Mouse (Mus musculus) CH12.LX (cell line): ENCODE results near the gene Zfp451. TPM values are rescaled to one million over a fixed set of nuclear protein-coding genes. Genes with fewer than 3 reads are reported as not detected.

Experiments
- DNase-seq: peaks from one replicate; pipeline ENCODE4 v3.0.0-alpha.2; 2013; ENCODE audit errors: extremely low read depth
- H3K27ac ChIP-seq: 2 replicates; pipeline ENCODE4 v1.5.1; 2012; ENCODE audit warnings: low read depth, mild to moderate bottlenecking, control low read depth, moderate library complexity; ENCODE audit not compliant: insufficient read depth
- H3K27me3 ChIP-seq: replicated peaks from 2 replicates; pipeline ENCODE3; 2012; ENCODE audit warnings: inconsistent platforms
- H3K36me3 ChIP-seq, 2 experiments: replicated peaks in 1 of 2; 2 replicates each; pipeline versions ENCODE3 to v1.6.1; 2012; ENCODE audit warnings: inconsistent platforms in 1 of 2, low read length in 1 of 2, mild to moderate bottlenecking in 1 of 2, mixed read lengths in 1 of 2, moderate library complexity in 1 of 2; ENCODE audit not compliant: control insufficient read depth in 1 of 2, insufficient read depth in 1 of 2
- H3K4me1 ChIP-seq, 2 experiments: 2 replicates each; pipeline ENCODE4 v1.6.1; 2012; ENCODE audit warnings: inconsistent platforms in 1 of 2, moderate library complexity in 1 of 2; ENCODE audit not compliant: insufficient read depth in 2 of 2, control insufficient read depth in 1 of 2
- H3K4me2 ChIP-seq: 2 replicates; pipeline ENCODE4 v1.6.1; 2012; ENCODE audit warnings: low read depth, mild to moderate bottlenecking, control low read depth; ENCODE audit not compliant: poor library complexity, insufficient read depth, severe bottlenecking
- H3K4me3 ChIP-seq, 3 experiments: fragments of 150-350 bp in 1 of 3; sonication (generic) in 1 of 3; replicated peaks in 1 of 3; 2 replicates each; pipeline versions ENCODE3 to v1.5.1; 2011 to 2012; ENCODE audit warnings: low read depth in 2 of 3, low read length in 2 of 3, mild to moderate bottlenecking in 2 of 3, moderate library complexity in 2 of 3, control low read depth in 1 of 3, improper control_type of control experiment in 1 of 3, inconsistent platforms in 1 of 3, mixed read lengths in 1 of 3; ENCODE audit not compliant: poor library complexity in 1 of 3
- H3K79me2 ChIP-seq: replicated peaks from 2 replicates; pipeline ENCODE4 v1.6.1; 2012; ENCODE audit warnings: mild to moderate bottlenecking, moderate library complexity; ENCODE audit not compliant: control insufficient read depth, poor library complexity, insufficient read depth, severe bottlenecking; ENCODE audit errors: extremely low read depth
- H3K9ac ChIP-seq: 2 replicates; pipeline ENCODE4 v1.6.1; 2012; ENCODE audit warnings: low read depth, mild to moderate bottlenecking, control low read depth, moderate library complexity; ENCODE audit not compliant: insufficient read depth
- H3K9me3 ChIP-seq: replicated peaks from 2 replicates; pipeline ENCODE3; 2012; ENCODE audit warnings: low read length, inconsistent platforms, mixed read lengths
- CHD1 ChIP-seq: IDR thresholded peaks from 2 replicates; pipeline ENCODE4 v1.6.1; 2012; ENCODE audit warnings: low read depth, low read length, improper control_type of control experiment, inconsistent platforms
- CHD2 ChIP-seq: IDR thresholded peaks from 2 replicates; pipeline ENCODE4 v1.6.1; 2011; ENCODE audit warnings: low read length, improper control_type of control experiment
- IRF4 ChIP-seq: IDR thresholded peaks from 2 replicates; pipeline ENCODE4 v1.6.1; 2014; ENCODE audit warnings: low read depth, mild to moderate bottlenecking, inconsistent platforms, low read length, improper control_type of control experiment
- KAT2A ChIP-seq: IDR thresholded peaks from 2 replicates; pipeline ENCODE4 v1.6.1; 2012; ENCODE audit warnings: low read length, improper control_type of control experiment, inconsistent platforms; ENCODE audit not compliant: insufficient replicate concordance
- MAX ChIP-seq: IDR thresholded peaks from 2 replicates; pipeline ENCODE4 v1.6.1; 2011; ENCODE audit warnings: low read length, improper control_type of control experiment
- MAZ ChIP-seq: IDR thresholded peaks from 2 replicates; pipeline ENCODE4 v1.6.1; 2012; ENCODE audit warnings: low read depth, mild to moderate bottlenecking, inconsistent platforms, low read length, improper control_type of control experiment, moderate library complexity
- MEF2A ChIP-seq: IDR thresholded peaks from 2 replicates; pipeline ENCODE4 v1.6.1; 2014; ENCODE audit warnings: low read depth, mild to moderate bottlenecking, inconsistent platforms, low read length, improper control_type of control experiment, borderline replicate concordance
- MYC ChIP-seq: IDR thresholded peaks from 2 replicates; pipeline ENCODE4 v1.6.1; 2011; ENCODE audit warnings: low read depth, mild to moderate bottlenecking, improper control_type of control experiment, low read length
- NELFE ChIP-seq: IDR thresholded peaks from 2 replicates; pipeline ENCODE4 v1.6.1; 2011; ENCODE audit warnings: low read depth, low read length, improper control_type of control experiment
- PAX5 ChIP-seq: IDR thresholded peaks from 2 replicates; pipeline ENCODE4 v1.6.1; 2012; ENCODE audit warnings: low read length, inconsistent platforms, mixed read lengths
- SIN3A ChIP-seq: IDR thresholded peaks from 2 replicates; pipeline ENCODE4 v1.6.1; 2012; ENCODE audit warnings: low read length, improper control_type of control experiment, inconsistent platforms
- SMC3 ChIP-seq: IDR thresholded peaks from 2 replicates; pipeline ENCODE4 v1.6.1; 2011; ENCODE audit warnings: low read depth, low read length, improper control_type of control experiment
- TBP ChIP-seq: conservative IDR thresholded peaks from 2 replicates; pipeline ENCODE4 v1.6.1; 2011; ENCODE audit warnings: low read depth, low read length, improper control_type of control experiment
- UBTF ChIP-seq: IDR thresholded peaks from 2 replicates; pipeline ENCODE4 v1.6.1; 2012; ENCODE audit warnings: low read depth, mild to moderate bottlenecking, inconsistent platforms, low read length, improper control_type of control experiment, moderate library complexity
- dilution Hi-C: fragments of 300-500 bp; cut with MboI; formaldehyde crosslinking; loops from 2 replicates; pipeline ENCODE4 v1.14.3; 2020; ENCODE audit warnings: low sequenced_read_pairs; ENCODE audit not compliant: extremely low pct_unique_long_range_greater_than_20kb, extremely low pct_ligation_motif_present
- in situ Hi-C: fragments of 300-500 bp; cut with MboI; formaldehyde crosslinking; loops from 3 replicates; pipeline ENCODE4 v1.14.3; 2019; ENCODE audit warnings: low sequenced_read_pairs, low pct_ligation_motif_present, low pct_unique_long_range_greater_than_20kb, mixed read lengths
- polyA plus RNA-seq: library from polyadenylated mRNA; unstranded; fragments of >175 nt; gene quantifications from 2 replicates; pipeline ENCODE4 v1.2.1, GENCODE M21; 2012; ENCODE audit warnings: low read depth; ENCODE audit not compliant: insufficient read length
- total RNA-seq, 2 experiments: library from RNA; depleted of rRNA; stranded (reverse); fragments of 300-350 nt in 1 of 2; fragments of >200 nt in 1 of 2; gene quantifications; 2 replicates each; pipeline ENCODE4 v1.2.3; 2012 to 2014

Zfp451 gene
- total and polyA plus RNA-seq, 3 experiments, result 13.9 to 23.0 (median 20.5) TPM

- peaks cover 43% of the 10 kb centered on the region for H3K79me2 ChIP-seq
- no peak overlapping the region for H3K4me3 ChIP-seq
- no peak overlapping the region for H3K4me2 ChIP-seq
- H3K9ac ChIP-seq, result no peak overlapping the region
- dilution Hi-C loops, result no loop called here
- TF ChIP-seq NELFE (no peak), SMC3 (no peak), MAX (no peak), KAT2A (no peak), PAX5 (no peak)
- TF ChIP-seq, all 38 proteins: peak for 0
- in situ Hi-C loops, result no loop called here
- Histone ChIP-seq H3K27ac (no peak overlapping the region), H3K36me3 (peaks cover 39 to 75% of the 10 kb centered on the region in 2 experiments), H3K4me1 (peaks cover 3 to 22% of the 10 kb centered on the region in 2 experiments; a peak in 3 of 4 replicates), H3K9me3 (no peaks in the 10 kb centered on the region), H3K27me3 (no peaks in the 10 kb centered on the region)
- DNase-seq, result no peak
Measured at GRCm38 (mm10) chr1:33803323-33803722, 11.1 kb downstream of the Zfp451 start.

GRCm38 (mm10) chr1:33799620-33800019, 14.8 kb downstream of the Zfp451 start:
- H3K27ac ChIP-seq, result no peak overlapping the region
- peaks cover 34% of the 10 kb centered on the region for H3K79me2 ChIP-seq
- DNase-seq, result peak; percentile 19
- H3K4me1 ChIP-seq, result peaks cover 3 to 13% of the 10 kb centered on the region in 2 experiments; a peak in 2 of 4 replicates
- dilution Hi-C loops (no loop called here), in situ Hi-C loops (no loop called here)
- H3K9me3 ChIP-seq, result no peaks in the 10 kb centered on the region
- H3K36me3 ChIP-seq, result peaks cover 34 to 67% of the 10 kb centered on the region in 2 experiments
- H3K9ac ChIP-seq, result no peak overlapping the region; the same call in 1 of the 2 replicates
- H3K4me2 ChIP-seq, result no peak overlapping the region
- H3K4me3 ChIP-seq, result no peak overlapping the region
- H3K27me3 ChIP-seq, result no peaks in the 10 kb centered on the region
- TF ChIP-seq CHD2, result 0 out of 2 replicates have a peak, but pooled peaks have one; percentile 10
- 0 out of 2 replicates have a peak, but pooled peaks have one; percentile 41 for TF ChIP-seq MYC
- TF ChIP-seq PAX5, result no peak
- TF ChIP-seq MEF2A, result peak; percentile 57
- TF ChIP-seq MAZ, result 0 out of 2 replicates have a peak, but pooled peaks have one; percentile 28
- peak; percentile 46; the same call in 1 of the 2 replicates for TF ChIP-seq IRF4
- TF ChIP-seq CHD1, result peak; percentile 100
- TF ChIP-seq TBP, result no peak
- TF ChIP-seq UBTF, result no peak
- 0 out of 2 replicates have a peak, but pooled peaks have one; percentile 37 for TF ChIP-seq SIN3A
